22 mouse cellular contexts compared by ENCODE assay signal in genomic region chr13:63138376-63139048, GRCm38 (mm10).
DNase-seq lines count a peak whose midpoint lies in the region; ATAC-seq and TF ChIP-seq lines count a peak whose summit lies in the region.
"Had no signal": no experiment of that assay in that cellular context is flagged by ENCODE, and none has a peak within 500 bp of the region (broad histone marks: within the 10 kb centered on the region; RNA-seq: fewer than 3 reads in every experiment).

No protein-coding gene starts in this region.

- H3K4me3 ChIP-seq in hindbrain, embryonic 11.5 days (ENCODE audit: low read depth, low read length) = no peak overlapping the region
- no peak overlapping the region for H3K4me3 ChIP-seq in hindbrain, embryonic 16.5 days (ENCODE audit: low read length)
- H3K4me3 ChIP-seq in MEL (ENCODE audit: control insufficient read depth in 1 of 2, insufficient read depth in 1 of 2, low read depth in 2 of 2, low read length in 2 of 2) = no peak overlapping the region
- no peak overlapping the region for H3K4me3 ChIP-seq in limb, embryonic 15.5 days
- H3K4me3 ChIP-seq: embryonic facial prominence, embryonic 10.5 days; forebrain, embryonic 10.5 days; hindbrain, embryonic 12.5 days; liver, embryonic 15.5 days; midbrain, embryonic 12.5 days had no signal

- no peak for ATAC-seq in hindbrain, embryonic 11.5 days (ENCODE audit: low FRiP score)
- no peak for ATAC-seq in hindbrain, embryonic 16.5 days
- ATAC-seq in limb, embryonic 15.5 days (ENCODE audit: insufficient number of reproducible peaks, low FRiP score, low TSS enrichment, low read depth) = no peak
- ATAC-seq: forebrain, postnatal 0 days had no signal

- H3K9me3 ChIP-seq in hindbrain, embryonic 11.5 days (ENCODE audit: control insufficient read depth, low read length) = no peaks in the 10 kb centered on the region
- no peaks in the 10 kb centered on the region for H3K9me3 ChIP-seq in hindbrain, embryonic 16.5 days (ENCODE audit: control insufficient read depth, low read length)
- H3K9me3 ChIP-seq in MEL (replicated peaks; ENCODE audit: insufficient read depth, low read length) = no peaks in the 10 kb centered on the region
- no peaks in the 10 kb centered on the region for H3K9me3 ChIP-seq in limb, embryonic 15.5 days
- H3K9me3 ChIP-seq: embryonic facial prominence, embryonic 10.5 days; forebrain, embryonic 10.5 days; hindbrain, embryonic 12.5 days; liver, embryonic 15.5 days; midbrain, embryonic 12.5 days had no signal

- H3K27ac ChIP-seq in hindbrain, embryonic 11.5 days (ENCODE audit: low read depth, low read length) = no peak overlapping the region
- no peak overlapping the region for H3K27ac ChIP-seq in hindbrain, embryonic 16.5 days (ENCODE audit: low read depth, low read length)
- H3K27ac ChIP-seq in MEL (ENCODE audit: control insufficient read depth, low read depth, low read length) = no peak overlapping the region
- peak overlapping the region; percentile 94 for H3K27ac ChIP-seq in limb, embryonic 15.5 days
- H3K27ac ChIP-seq: embryonic facial prominence, embryonic 10.5 days; forebrain, embryonic 10.5 days; hindbrain, embryonic 12.5 days; liver, embryonic 15.5 days; midbrain, embryonic 12.5 days; stomach, postnatal 0 days had no signal

- no peak for TF ChIP-seq EP300 in MEL (IDR thresholded peaks at IDR 0.05; ENCODE audit: low read depth in 1 of 2, low read length in 2 of 2)

- no peak overlapping the region for H3K4me2 ChIP-seq in hindbrain, embryonic 11.5 days (replicated peaks; ENCODE audit: low read depth, low read length)
- no peak overlapping the region for H3K4me2 ChIP-seq in hindbrain, embryonic 16.5 days (ENCODE audit: low read length)
- H3K4me2 ChIP-seq in limb, embryonic 15.5 days = no peak overlapping the region
- H3K4me2 ChIP-seq: hindbrain, embryonic 12.5 days; liver, embryonic 15.5 days; midbrain, embryonic 12.5 days had no signal

- H3K36me3 ChIP-seq in hindbrain, embryonic 11.5 days (ENCODE audit: control insufficient read depth, insufficient read depth, low read length) = no peaks in the 10 kb centered on the region
- no peaks in the 10 kb centered on the region for H3K36me3 ChIP-seq in hindbrain, embryonic 16.5 days (ENCODE audit: control insufficient read depth, insufficient read depth, low read length)
- H3K36me3 ChIP-seq in MEL (ENCODE audit: control insufficient read depth in 1 of 2, insufficient read depth in 2 of 2, low read length in 2 of 2) = peaks cover 0 to 12% of the 10 kb centered on the region in 2 experiments; a peak in 2 of 4 replicates
- H3K36me3 ChIP-seq in limb, embryonic 15.5 days = no peaks in the 10 kb centered on the region
- H3K36me3 ChIP-seq: embryonic facial prominence, embryonic 10.5 days; forebrain, embryonic 10.5 days; hindbrain, embryonic 12.5 days; liver, embryonic 15.5 days; midbrain, embryonic 12.5 days had no signal

- H3K4me1 ChIP-seq in hindbrain, embryonic 11.5 days (replicated peaks; ENCODE audit: control insufficient read depth, insufficient read depth, low read length) = no peaks in the 10 kb centered on the region
- H3K4me1 ChIP-seq in hindbrain, embryonic 16.5 days (ENCODE audit: control insufficient read depth, insufficient read depth, low read depth, low read length) = no peaks in the 10 kb centered on the region
- peaks cover 0 to 17% of the 10 kb centered on the region in 2 experiments; a peak in 2 of 4 replicates for H3K4me1 ChIP-seq in MEL (ENCODE audit: control insufficient read depth in 1 of 2, insufficient read depth in 2 of 2, low read length in 2 of 2)
- H3K4me1 ChIP-seq in limb, embryonic 15.5 days = peaks cover 25% of the 10 kb centered on the region
- H3K4me1 ChIP-seq: liver, embryonic 15.5 days; midbrain, embryonic 12.5 days had no signal

- TF ChIP-seq CTCF in MEL (IDR thresholded peaks at IDR 0.05 in 2 of 3, conservative IDR thresholded peaks at IDR 0.05 in 1 of 3; ENCODE audit: control insufficient read depth in 1 of 3, insufficient read depth in 1 of 3, low read depth in 2 of 3, low read length in 3 of 3, poor library complexity in 1 of 3, severe bottlenecking in 1 of 3) = no peak

- TF ChIP-seq POLR2A in MEL (IDR thresholded peaks at IDR 0.05; ENCODE audit: control insufficient read depth in 1 of 2, insufficient read depth in 1 of 2, low read depth in 1 of 2, low read length in 2 of 2, poor library complexity in 1 of 2) = no peak

- H3K9ac ChIP-seq in hindbrain, embryonic 11.5 days (ENCODE audit: low read depth, low read length) = no peak overlapping the region
- no peak overlapping the region for H3K9ac ChIP-seq in hindbrain, embryonic 16.5 days (ENCODE audit: low read depth, low read length)
- H3K9ac ChIP-seq in MEL (ENCODE audit: control insufficient read depth, low read depth, low read length, poor library complexity, severe bottlenecking) = no peak overlapping the region
- no peak overlapping the region for H3K9ac ChIP-seq in limb, embryonic 15.5 days
- H3K9ac ChIP-seq: forebrain, postnatal 0 days; hindbrain, embryonic 12.5 days; liver, embryonic 15.5 days; midbrain, embryonic 12.5 days had no signal

- peak; percentile 16 for DNase-seq in hindbrain, embryonic 11.5 days (ENCODE audit: low spot score)
- DNase-seq in MEL (ENCODE audit: low read depth, low spot score) (peak; percentile 62), MEL-GATA-1-ER (ENCODE audit: extremely low read depth, low read depth) (peak; percentile 12)
- DNase-seq in right cerebral cortex, postnatal 4 days = no peak
- DNase-seq in thymus, postnatal 14 days = no peak
- DNase-seq: adrenal gland, postnatal 14 days; cerebellum, adult 9-10 months; forebrain, postnatal 0 days; gastrocnemius, postnatal 36 days; kidney, adult 9 months; kidney, postnatal 14 days; liver; lung, postnatal 4 days; thymus, adult 2 months had no signal

- H3K27me3 ChIP-seq in hindbrain, embryonic 11.5 days (ENCODE audit: control insufficient read depth, insufficient read depth, low read length) = no peaks in the 10 kb centered on the region; the same call in 1 of the 2 replicates
- H3K27me3 ChIP-seq in hindbrain, embryonic 16.5 days (replicated peaks; ENCODE audit: control insufficient read depth, insufficient read depth, low read length) = no peaks in the 10 kb centered on the region
- H3K27me3 ChIP-seq in MEL (ENCODE audit: control insufficient read depth in 1 of 2, insufficient read depth in 2 of 2, low read length in 2 of 2) = no peaks in the 10 kb centered on the region
- H3K27me3 ChIP-seq in limb, embryonic 15.5 days = no peaks in the 10 kb centered on the region
- H3K27me3 ChIP-seq: hindbrain, embryonic 12.5 days; liver, embryonic 15.5 days; midbrain, embryonic 12.5 days had no signal

- no peak for TF ChIP-seq RAD21 in MEL (IDR thresholded peaks at IDR 0.05; ENCODE audit: low read depth, low read length)

- no peaks in the 10 kb centered on the region for H3K79me2 ChIP-seq in MEL (ENCODE audit: control insufficient read depth, insufficient read depth, low read length, poor library complexity)

TF ChIP-seq in MEL, 35 proteins besides CTCF, POLR2A, EP300 and RAD21:
- no peak for TF ChIP-seq NELFE (IDR thresholded peaks at IDR 0.05; ENCODE audit: low read depth, low read length)
- TF ChIP-seq CHD1 (IDR thresholded peaks at IDR 0.05; ENCODE audit: low read depth, low read length) = no peak
- TF ChIP-seq MYB (IDR thresholded peaks at IDR 0.05; ENCODE audit: low read depth, low read length) = 0 out of 2 replicates have a peak, but pooled peaks have one; percentile 3
- TF ChIP-seq MEF2A (IDR thresholded peaks at IDR 0.05; ENCODE audit: extremely low read depth, insufficient replicate concordance, low read depth, low read length, poor library complexity, severe bottlenecking) = no peak
- no peak for TF ChIP-seq USF2 (IDR thresholded peaks at IDR 0.05; ENCODE audit: borderline replicate concordance in 1 of 2, insufficient read depth in 1 of 2, low read depth in 1 of 2, low read length in 2 of 2)
- TF ChIP-seq MAFK (IDR thresholded peaks at IDR 0.05; ENCODE audit: borderline replicate concordance, low read depth, low read length) = no peak
- TF ChIP-seq POLR2AphosphoS2 (IDR thresholded peaks at IDR 0.05; ENCODE audit: low read length) = no peak
- TF ChIP-seq GABPA (IDR thresholded peaks at IDR 0.05; ENCODE audit: low read depth, low read length) = no peak
- 0 out of 2 replicates have a peak, but pooled peaks have one; percentile 41 for TF ChIP-seq GATA1 (IDR thresholded peaks at IDR 0.05; ENCODE audit: low read depth, low read length)
- peak; percentile 19; the same call in 1 of the 2 replicates for TF ChIP-seq TAL1 (IDR thresholded peaks at IDR 0.05; ENCODE audit: low read length)
- TF ChIP-seq TCF12 (IDR thresholded peaks at IDR 0.05; ENCODE audit: low read depth, low read length) = no peak
- no peak for TF ChIP-seq MYC (IDR thresholded peaks at IDR 0.05; ENCODE audit: low read depth, low read length)
- TF ChIP-seq KAT2A (conservative IDR thresholded peaks at IDR 0.05; ENCODE audit: low read depth, low read length) = no peak
- no peak for TF ChIP-seq ZKSCAN1 (IDR thresholded peaks at IDR 0.05; ENCODE audit: low read depth, low read length)
- no peak for TF ChIP-seq ZMIZ1 (IDR thresholded peaks at IDR 0.05; ENCODE audit: low read depth, low read length)
- TF ChIP-seq SMC3 (IDR thresholded peaks at IDR 0.05; ENCODE audit: low read depth, low read length) = no peak
- TF ChIP-seq E2F4 (IDR thresholded peaks at IDR 0.05; ENCODE audit: borderline replicate concordance, low read depth, low read length) = no peak
- no peak for TF ChIP-seq MAZ (IDR thresholded peaks at IDR 0.05; ENCODE audit: low read depth, low read length)
TF ChIP-seq in MEL: peak in this region for 3.

Comparison
In these comparisons a context has a peak if more than half of its experiments do, and no peak if none do; other contexts are left out.
1. DNase-seq: peak in hindbrain, embryonic 11.5 days (single experiment), MEL (single experiment) and MEL-GATA-1-ER (single experiment); none in right cerebral cortex, postnatal 4 days (single experiment) and thymus, postnatal 14 days (single experiment).